Mouse (Mus musculus): ENCODE results near the gene Prss33.
A peak's percentile ranks its signal among the peaks of the same experiment; 100 is the strongest.

The Prss33 gene

GRCm38 (mm10) chr17:23802746-23803365 is 33.0 kb downstream of the Prss33 start:
- Histone ChIP-seq H3K27me3 (ENCODE audit: insufficient read depth, low read length) (no peaks in the 10 kb centered on the region), H3K4me3 (replicated peaks; ENCODE audit: low read length) (peak overlapping the region; percentile 98)
- TF ChIP-seq CTCF (conservative IDR thresholded peaks at IDR 0.05; ENCODE audit: low read length) (no peak), NANOG (IDR thresholded peaks at IDR 0.05; ENCODE audit: borderline replicate concordance, low read length) (no peak), POU5F1 (IDR thresholded peaks at IDR 0.05; ENCODE audit: borderline replicate concordance, low read length) (no peak)

DNA sequence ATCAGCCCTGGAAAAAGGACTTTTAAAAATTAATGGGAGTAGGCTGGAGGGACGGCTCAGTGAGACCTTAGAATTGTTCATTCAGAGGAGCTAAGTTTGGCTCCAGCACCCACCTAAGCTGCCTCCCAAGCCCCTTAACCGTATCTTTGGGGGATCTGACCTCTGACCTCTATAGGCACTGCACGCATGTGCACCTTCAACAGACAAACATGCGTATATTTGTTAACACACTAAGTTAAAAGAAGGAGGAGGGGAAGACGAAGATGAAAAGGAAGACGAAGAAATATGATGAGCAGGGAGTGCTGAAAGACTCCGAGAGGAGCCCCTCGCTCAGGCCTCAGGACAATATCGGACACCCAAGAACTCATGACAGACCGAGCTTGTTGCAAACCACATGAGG is 34.2 kb downstream of the Prss33 start:
- Histone ChIP-seq H3K36me3 (ENCODE audit: insufficient read depth, low read length) (peaks cover 12% of the 10 kb centered on the region), H3K4me1 (replicated peaks; ENCODE audit: low read depth, low read length) (peaks cover 29% of the 10 kb centered on the region), H3K9me3 (ENCODE audit: low read length) (no peaks in the 10 kb centered on the region), H3K4me3 (replicated peaks; ENCODE audit: low read length) (0 out of 2 replicates have a peak overlapping the region, but pooled peaks have one; percentile 20), H3K27me3 (ENCODE audit: insufficient read depth, low read length) (no peaks in the 10 kb centered on the region)
- TF ChIP-seq NANOG (IDR thresholded peaks at IDR 0.05; ENCODE audit: borderline replicate concordance, low read length) (no peak), CTCF (conservative IDR thresholded peaks at IDR 0.05; ENCODE audit: low read length) (no peak), POU5F1 (IDR thresholded peaks at IDR 0.05; ENCODE audit: borderline replicate concordance, low read length) (no peak)

More at GRCm38 (mm10) chr17:23802746-23803365, 33.0 kb downstream of the Prss33 start:
- H3K36me3 ChIP-seq (ENCODE audit: insufficient read depth, low read length), result peaks cover 25% of the 10 kb centered on the region
- H3K4me1 ChIP-seq (replicated peaks; ENCODE audit: low read depth, low read length), result peaks cover 41% of the 10 kb centered on the region
- peaks cover 7% of the 10 kb centered on the region; the same call in 1 of the 2 replicates for H3K9me3 ChIP-seq (ENCODE audit: low read length)

DNA sequence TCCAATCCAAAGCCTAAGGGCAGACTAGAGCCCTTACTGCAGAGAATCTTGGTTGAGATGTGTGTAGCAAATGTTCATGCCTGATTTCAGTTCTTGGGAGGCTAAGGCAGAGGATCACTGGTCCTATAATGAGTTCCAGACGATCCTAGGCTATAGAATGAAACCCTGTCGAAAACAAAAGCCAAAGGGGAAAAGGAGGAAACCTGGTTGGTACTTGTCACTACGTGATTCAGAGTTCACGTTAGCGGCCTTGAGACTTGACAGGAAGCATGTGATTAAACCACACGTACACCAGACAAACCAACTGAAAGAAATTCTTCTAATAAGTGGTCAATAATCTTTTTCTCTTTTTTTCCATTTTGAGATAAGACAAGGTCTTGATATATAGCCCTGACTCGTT is 38.5 kb downstream of the Prss33 start:
- H3K9me3 ChIP-seq (ENCODE audit: low read length), result no peaks in the 10 kb centered on the region
- H3K27me3 ChIP-seq (ENCODE audit: insufficient read depth, low read length), result peaks cover 5% of the 10 kb centered on the region; the same call in 1 of the 2 replicates
- H3K36me3 ChIP-seq (ENCODE audit: insufficient read depth, low read length), result no peaks in the 10 kb centered on the region
- TF ChIP-seq NANOG (IDR thresholded peaks at IDR 0.05; ENCODE audit: borderline replicate concordance, low read length), result no peak
- no peak for TF ChIP-seq POU5F1 (IDR thresholded peaks at IDR 0.05; ENCODE audit: borderline replicate concordance, low read length)
- TF ChIP-seq CTCF (conservative IDR thresholded peaks at IDR 0.05; ENCODE audit: low read length), result no peak
- H3K4me3 ChIP-seq (replicated peaks; ENCODE audit: low read length), result no peak overlapping the region
- H3K4me1 ChIP-seq (replicated peaks; ENCODE audit: low read depth, low read length), result peaks cover 17% of the 10 kb centered on the region

GRCm38 (mm10) chr17:23795323-23795722 is 40.5 kb downstream of the Prss33 start:
- TF ChIP-seq POU5F1 (IDR thresholded peaks at IDR 0.05; ENCODE audit: borderline replicate concordance, low read length) (no peak), CTCF (conservative IDR thresholded peaks at IDR 0.05; ENCODE audit: low read length) (no peak), NANOG (IDR thresholded peaks at IDR 0.05; ENCODE audit: borderline replicate concordance, low read length) (no peak)
- H3K4me3 ChIP-seq (replicated peaks; ENCODE audit: low read length), result no peak overlapping the region
- no peaks in the 10 kb centered on the region for H3K36me3 ChIP-seq (ENCODE audit: insufficient read depth, low read length)
- H3K9me3 ChIP-seq (ENCODE audit: low read length), result no peaks in the 10 kb centered on the region
- peaks cover 30% of the 10 kb centered on the region for H3K4me1 ChIP-seq (replicated peaks; ENCODE audit: low read depth, low read length)
- H3K27me3 ChIP-seq (ENCODE audit: insufficient read depth, low read length), result peaks cover 21% of the 10 kb centered on the region

GRCm38 (mm10) chr17:23791079-23791357 is 44.8 kb downstream of the Prss33 start:
- Histone ChIP-seq H3K36me3 (ENCODE audit: insufficient read depth, low read length) (no peaks in the 10 kb centered on the region), H3K27me3 (ENCODE audit: insufficient read depth, low read length) (peaks cover 22% of the 10 kb centered on the region), H3K4me3 (replicated peaks; ENCODE audit: low read length) (peak overlapping the region; percentile 69), H3K4me1 (replicated peaks; ENCODE audit: low read depth, low read length) (peaks cover 59% of the 10 kb centered on the region), H3K9me3 (ENCODE audit: low read length) (no peaks in the 10 kb centered on the region)
- TF ChIP-seq NANOG (IDR thresholded peaks at IDR 0.05; ENCODE audit: borderline replicate concordance, low read length) (no peak), CTCF (conservative IDR thresholded peaks at IDR 0.05; ENCODE audit: low read length) (no peak), POU5F1 (IDR thresholded peaks at IDR 0.05; ENCODE audit: borderline replicate concordance, low read length) (no peak)

GRCm38 (mm10) chr17:23790269-23791078 is 45.4 kb downstream of the Prss33 start, which contains the start of gene Srrm2:
Gene Srrm2, plus strand, starts transcription at chr17:23790532.
- TF ChIP-seq CTCF (conservative IDR thresholded peaks at IDR 0.05; ENCODE audit: low read length) (no peak), NANOG (IDR thresholded peaks at IDR 0.05; ENCODE audit: borderline replicate concordance, low read length) (no peak), POU5F1 (IDR thresholded peaks at IDR 0.05; ENCODE audit: borderline replicate concordance, low read length) (no peak)
- peaks cover 58% of the 10 kb centered on the region for H3K4me1 ChIP-seq (replicated peaks; ENCODE audit: low read depth, low read length)
- no peaks in the 10 kb centered on the region for H3K36me3 ChIP-seq (ENCODE audit: insufficient read depth, low read length)
- no peaks in the 10 kb centered on the region for H3K9me3 ChIP-seq (ENCODE audit: low read length)
- H3K4me3 ChIP-seq (replicated peaks; ENCODE audit: low read length), result peak within 1 kb of the TSS; percentile 69
- H3K27me3 ChIP-seq (ENCODE audit: insufficient read depth, low read length), result peaks cover 25% of the 10 kb centered on the region

DNA sequence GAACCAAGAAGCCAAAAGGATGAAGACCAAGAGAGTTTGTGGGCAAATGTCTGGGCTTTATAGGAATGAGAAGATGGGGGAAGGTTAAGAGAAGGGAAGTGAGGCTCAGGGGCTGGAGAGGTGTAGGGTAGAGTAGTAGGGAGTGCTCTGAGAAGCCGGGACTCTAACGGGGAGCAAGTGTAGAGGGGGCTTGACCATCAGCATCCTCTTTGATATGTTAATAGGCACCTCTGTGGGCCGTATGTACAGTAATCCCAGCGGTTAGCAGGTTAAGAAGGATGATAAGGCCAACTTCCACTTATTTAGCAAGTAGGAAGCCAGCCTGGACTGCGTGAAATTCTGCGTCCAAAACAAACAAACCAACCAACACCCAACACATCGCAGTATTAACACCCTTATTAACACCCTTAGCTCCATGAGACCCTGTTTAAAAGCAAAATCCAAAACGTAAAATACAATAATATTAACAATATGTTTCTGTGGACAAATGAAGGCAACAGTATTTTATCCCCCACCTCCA is 46.0 kb downstream of the Prss33 start:
- Histone ChIP-seq H3K4me1 (replicated peaks; ENCODE audit: low read depth, low read length) (peaks cover 62% of the 10 kb centered on the region), H3K36me3 (ENCODE audit: insufficient read depth, low read length) (no peaks in the 10 kb centered on the region), H3K27me3 (ENCODE audit: insufficient read depth, low read length) (peaks cover 31% of the 10 kb centered on the region), H3K4me3 (replicated peaks; ENCODE audit: low read length) (peak overlapping the region; percentile 69), H3K9me3 (ENCODE audit: low read length) (no peaks in the 10 kb centered on the region)
- TF ChIP-seq NANOG (IDR thresholded peaks at IDR 0.05; ENCODE audit: borderline replicate concordance, low read length), result no peak
- TF ChIP-seq POU5F1 (IDR thresholded peaks at IDR 0.05; ENCODE audit: borderline replicate concordance, low read length), result 0 out of 2 replicates have a peak, but pooled peaks have one; percentile 60
- no peak for TF ChIP-seq CTCF (conservative IDR thresholded peaks at IDR 0.05; ENCODE audit: low read length)

DNA sequence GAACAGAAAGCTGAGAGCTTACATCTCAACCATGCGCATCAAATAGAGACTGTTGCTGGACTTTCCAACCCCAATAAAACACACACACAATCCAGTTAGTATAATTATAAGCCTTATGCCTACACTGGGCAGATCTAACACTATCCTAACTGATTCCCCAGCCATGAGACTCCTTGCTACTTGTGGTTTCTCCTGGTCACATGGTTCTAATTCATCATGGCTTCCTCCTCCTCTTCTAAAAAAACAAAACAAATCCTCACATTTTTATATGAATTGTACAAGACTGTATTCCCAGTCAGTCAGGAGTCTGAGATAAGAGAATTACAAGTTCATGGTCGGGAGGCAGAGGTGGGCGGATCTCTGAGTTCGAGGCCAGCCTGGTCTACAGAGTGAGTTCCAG is 46.9 kb downstream of the Prss33 start:
- TF ChIP-seq POU5F1 (IDR thresholded peaks at IDR 0.05; ENCODE audit: borderline replicate concordance, low read length), result no peak
- no peak for TF ChIP-seq CTCF (conservative IDR thresholded peaks at IDR 0.05; ENCODE audit: low read length)
- no peak for TF ChIP-seq NANOG (IDR thresholded peaks at IDR 0.05; ENCODE audit: borderline replicate concordance, low read length)
- Histone ChIP-seq H3K4me3 (replicated peaks; ENCODE audit: low read length) (no peak overlapping the region), H3K27me3 (ENCODE audit: insufficient read depth, low read length) (peaks cover 31% of the 10 kb centered on the region), H3K36me3 (ENCODE audit: insufficient read depth, low read length) (no peaks in the 10 kb centered on the region), H3K4me1 (replicated peaks; ENCODE audit: low read depth, low read length) (peaks cover 59% of the 10 kb centered on the region), H3K9me3 (ENCODE audit: low read length) (no peaks in the 10 kb centered on the region)

Measured in E14TG2a.4 (cell line).